Mouse (Mus musculus): ENCODE measurements around the gene Milr1. TPM values are rescaled to one million over a fixed set of nuclear protein-coding genes. Genes with fewer than 3 reads are reported as not detected.
"Not testable (repeated sequence)": the region's sequence is repeated elsewhere in the genome, so short reads cannot be mapped to it uniquely, and the experiment has no call there.

Milr1 gene
- total RNA-seq (2021): 0.52 and 0.71 TPM in 2 replicates
- long read RNA-seq, partial matches to known transcripts: 1 of 3 reads
- long read RNA-seq, other reads (novel, unspliced or antisense): 0 of 3 reads

DNA sequence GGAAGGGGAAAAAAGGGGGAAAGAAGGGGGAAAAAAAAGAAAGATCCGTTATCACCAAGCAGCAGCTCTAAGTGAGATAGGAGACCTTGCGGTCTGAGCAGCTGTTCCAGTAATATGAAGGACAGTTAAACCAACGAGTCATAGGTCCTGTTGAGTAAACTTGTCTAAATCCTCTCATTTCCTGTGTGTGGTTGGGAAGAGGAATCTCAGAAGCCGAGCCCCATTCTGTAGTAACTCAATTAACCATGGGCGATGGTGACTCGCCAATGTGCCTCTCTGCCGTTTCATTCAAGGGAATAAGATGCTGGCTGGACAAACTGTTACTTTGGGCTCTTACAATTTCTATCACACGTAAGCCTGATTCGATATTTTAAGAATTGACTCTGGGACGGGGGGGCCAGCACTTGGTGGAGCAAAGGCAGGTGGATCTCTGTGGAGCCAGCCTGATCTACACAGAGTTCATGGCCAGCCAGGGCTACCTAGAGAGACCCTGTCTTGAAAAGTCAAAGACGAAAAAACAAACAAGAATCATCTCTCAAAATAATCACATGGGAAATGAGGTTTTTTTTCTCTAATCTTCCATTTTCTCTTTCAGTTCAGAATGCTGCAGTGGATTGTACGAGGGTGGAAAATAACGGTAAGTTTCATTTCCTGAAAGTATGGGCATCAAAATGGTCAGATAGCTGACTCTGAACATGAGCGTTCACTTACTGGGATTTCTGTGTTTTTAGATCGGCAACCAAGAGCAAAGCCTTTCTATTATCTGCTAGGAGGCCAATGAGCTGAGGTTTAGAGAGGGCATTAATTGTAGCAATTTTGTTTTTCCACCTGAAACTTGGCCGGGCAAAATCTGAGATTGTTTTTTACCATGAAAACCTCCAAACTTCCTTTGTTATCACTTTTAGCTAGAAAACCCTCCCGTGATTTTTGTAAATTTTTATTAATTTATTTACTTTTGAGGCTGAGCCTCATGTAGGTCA is at the start of gene Milr1:
Milr1 (plus strand) TSS at position 188 of the 980 bp plus-strand sequence.
- DNase-seq: no peak

- no peak for DNase-seq
Measured at GRCm38 (mm10) chr11:106701589-106701988, 49.4 kb upstream of the Milr1 start.

DNA sequence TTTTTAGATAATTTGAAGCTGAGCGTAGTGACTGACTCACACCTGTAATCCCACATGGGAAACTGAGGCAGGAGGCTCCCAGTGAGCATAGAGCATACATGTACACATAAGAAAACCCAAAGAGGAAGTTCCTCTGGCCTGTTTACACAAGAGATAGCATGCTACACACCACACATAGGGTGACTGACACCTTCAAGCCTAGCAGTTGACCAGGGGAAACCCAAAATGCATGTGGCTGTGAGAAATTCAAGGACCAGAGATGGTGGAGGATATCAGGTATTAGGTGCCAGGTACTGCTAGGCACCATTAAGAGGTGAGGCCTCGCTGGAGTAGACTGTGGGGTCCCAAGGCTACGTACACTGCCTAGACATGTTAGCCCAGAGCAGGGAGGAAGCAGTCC is 48.4 kb upstream of the Milr1 start:
- no peak for DNase-seq

GRCm38 (mm10) chr11:106703931-106704330 is 47.1 kb upstream of the Milr1 start:
- no peak for DNase-seq

- DNase-seq: no peak
Measured at GRCm38 (mm10) chr11:106704399-106705111, 46.5 kb upstream of the Milr1 start.

DNA sequence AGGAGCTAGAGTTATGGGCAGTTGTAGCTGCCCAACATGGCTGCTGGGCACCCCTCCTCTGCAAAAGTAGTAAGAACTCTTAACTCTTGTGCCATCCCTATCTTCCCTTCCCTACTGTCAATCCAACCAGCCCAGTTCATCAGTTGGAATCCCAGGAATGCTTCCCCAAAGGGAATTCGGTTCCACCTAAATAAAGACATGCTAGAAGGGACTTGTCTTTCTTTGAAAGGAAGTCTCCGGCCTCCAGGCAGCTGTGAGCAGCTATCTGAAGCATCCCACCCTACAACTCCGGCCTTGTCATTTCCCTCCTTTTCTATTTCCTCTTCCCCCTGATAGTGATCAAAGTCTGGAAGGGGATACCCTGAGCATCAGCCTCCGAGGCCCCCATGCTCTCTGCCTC is 44.8 kb upstream of the Milr1 start:
- DNase-seq: no peak

GRCm38 (mm10) chr11:106707085-106707484 is 43.9 kb upstream of the Milr1 start:
- no peak for DNase-seq

DNA sequence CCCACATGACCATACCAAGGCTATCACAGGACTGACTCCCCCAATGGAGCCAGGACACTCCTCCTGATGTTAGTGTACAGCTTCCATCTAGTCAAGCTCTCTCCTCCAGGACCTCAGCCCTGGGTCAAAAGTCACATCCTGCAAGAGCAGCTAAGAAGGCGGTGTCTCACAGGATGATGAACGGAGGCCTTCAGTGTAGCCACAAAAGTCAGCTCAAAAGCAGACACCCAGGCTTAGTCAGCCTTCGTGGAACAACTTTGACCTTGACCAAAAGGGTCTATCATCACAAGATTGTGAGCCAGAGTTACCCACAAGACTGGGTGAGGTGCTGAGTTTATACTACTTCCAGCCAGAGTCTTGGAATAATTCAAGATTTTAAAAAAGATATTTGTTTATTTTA is 43.2 kb upstream of the Milr1 start:
- DNase-seq: no peak

GRCm38 (mm10) chr11:106709227-106709985 is 41.6 kb upstream of the Milr1 start:
- no peak for DNase-seq

DNA sequence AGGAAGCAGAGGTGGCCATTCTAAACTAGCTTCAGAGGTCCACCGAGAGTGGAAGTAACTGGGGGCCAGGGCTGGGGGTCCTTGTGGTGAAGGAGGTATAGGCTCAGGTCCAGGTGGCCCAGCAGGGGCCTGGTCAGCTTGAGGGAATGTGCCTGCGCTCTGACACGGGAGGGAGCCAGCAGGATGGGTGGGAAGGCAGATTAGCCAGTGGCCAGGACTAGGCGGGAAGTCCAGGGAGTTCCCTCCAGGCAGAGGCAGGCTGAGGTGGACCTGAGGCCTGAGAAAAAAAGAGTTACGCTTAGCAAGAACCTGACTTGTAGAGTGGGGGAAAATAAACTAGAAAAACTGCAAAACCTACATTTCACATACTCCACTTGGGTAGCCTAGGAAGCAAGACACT is 40.2 kb upstream of the Milr1 start:
- no peak for DNase-seq

DNA sequence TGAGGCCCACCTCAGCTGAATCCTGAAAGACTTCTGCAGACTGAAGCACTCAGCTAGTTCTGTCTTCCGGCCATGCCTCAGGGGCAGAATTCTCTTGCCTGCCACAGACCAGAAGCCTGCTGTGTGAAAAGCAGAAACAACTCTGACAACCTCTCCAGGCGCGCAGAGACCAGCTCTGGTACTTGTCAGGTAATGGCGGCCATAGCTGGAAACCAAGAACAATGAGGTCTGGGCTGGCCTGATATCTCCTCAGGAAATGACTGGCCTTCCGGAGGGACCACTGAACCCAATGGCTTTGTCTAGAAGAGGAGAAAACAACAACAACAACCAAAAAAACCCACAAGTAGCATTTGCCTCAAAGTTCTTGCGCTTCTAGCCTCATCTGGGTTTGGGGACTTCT is 36.0 kb upstream of the Milr1 start:
- no peak for DNase-seq

- DNase-seq: no peak
Measured at GRCm38 (mm10) chr11:106716568-106716967, 34.5 kb upstream of the Milr1 start.

DNA sequence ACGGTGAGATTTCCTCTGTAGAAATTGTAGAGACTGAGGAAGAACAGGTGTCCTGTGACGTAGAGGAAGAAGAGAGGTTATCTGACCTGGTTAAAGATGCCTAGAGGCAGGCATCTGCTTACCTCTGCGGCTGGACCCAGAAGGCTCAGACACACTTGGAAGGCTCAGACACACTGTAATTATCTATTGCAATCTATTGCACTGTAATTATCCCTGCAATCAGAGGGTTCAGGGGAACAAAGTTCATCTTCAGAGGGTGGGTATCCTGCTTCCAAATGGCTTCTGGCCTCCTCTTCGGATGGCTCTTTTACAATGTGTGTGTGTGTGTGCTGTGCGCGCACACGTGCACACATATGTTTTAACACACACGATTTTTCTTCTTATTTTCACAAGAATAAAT is 30.6 kb upstream of the Milr1 start:
- no peak for DNase-seq

DNA sequence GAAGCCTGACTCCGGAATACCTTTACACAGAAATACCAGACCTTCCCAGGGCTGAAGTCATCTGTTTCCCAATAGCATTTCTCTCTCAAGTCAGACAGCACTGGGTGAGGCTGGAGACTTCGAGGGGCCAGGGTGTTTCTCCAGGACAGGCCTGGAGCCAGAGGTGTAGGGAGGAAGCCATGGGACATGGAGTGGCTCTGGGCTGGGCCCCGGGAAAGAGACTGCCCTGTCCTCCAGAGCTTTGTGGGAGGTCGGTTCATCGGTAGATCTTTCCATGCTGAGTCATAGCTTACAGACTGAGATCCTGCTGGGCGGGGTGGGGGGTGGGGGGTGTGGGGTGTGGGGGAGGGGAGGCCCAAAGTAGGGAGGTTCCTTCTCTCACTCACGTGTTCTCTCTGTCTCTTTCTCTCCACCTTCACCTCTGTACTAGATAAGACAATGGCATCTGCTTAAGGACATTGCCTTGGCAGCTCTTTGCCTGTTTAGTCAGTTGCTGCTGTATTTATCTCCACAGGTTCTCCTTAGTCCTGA is 28.1 kb upstream of the Milr1 start:
- peak; percentile 34 for DNase-seq

GRCm38 (mm10) chr11:106723611-106724125 is 27.4 kb upstream of the Milr1 start:
- no peak for DNase-seq

DNA sequence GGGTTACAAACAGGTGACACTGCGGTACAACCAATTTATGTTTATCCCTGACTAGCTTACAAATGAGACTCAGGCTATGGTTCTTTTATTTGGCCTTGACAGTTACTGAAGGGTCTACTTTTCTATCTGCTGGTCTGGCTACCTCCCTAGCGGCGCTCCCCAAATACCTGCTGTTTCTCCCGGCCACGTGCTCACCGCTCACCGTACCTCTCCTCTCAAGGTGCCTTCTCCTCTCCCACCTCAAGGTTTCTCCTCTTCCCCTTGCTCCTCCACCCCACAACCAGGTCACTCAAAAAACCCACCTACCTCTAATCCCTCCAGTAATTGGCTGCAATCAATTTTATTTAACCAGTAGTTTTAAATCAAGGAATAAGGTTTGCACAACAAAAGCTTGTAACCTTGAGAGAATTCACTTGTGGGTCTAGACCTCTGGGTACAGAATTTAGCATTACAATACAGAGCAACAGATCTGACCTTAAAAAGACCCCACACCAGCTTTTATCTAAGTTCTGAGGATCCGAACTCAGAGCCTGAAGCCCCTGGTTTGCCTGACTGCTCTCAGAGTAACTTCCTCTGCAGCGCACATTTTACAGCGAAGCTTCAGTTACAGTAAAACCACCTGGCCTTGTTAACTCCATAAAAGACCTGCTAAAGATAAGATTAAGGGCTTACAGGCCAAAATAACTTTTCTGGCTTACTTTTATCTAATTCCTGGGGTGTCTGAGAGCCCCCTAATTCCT is 26.7 kb upstream of the Milr1 start:
- no peak for DNase-seq

GRCm38 (mm10) chr11:106724916-106725235 is 26.1 kb upstream of the Milr1 start:
- DNase-seq: not testable (repeated sequence)

GRCm38 (mm10) chr11:106727967-106728366 is 23.1 kb upstream of the Milr1 start:
- no peak for DNase-seq

- no peak for DNase-seq
Measured at GRCm38 (mm10) chr11:106728402-106729366, 22.3 kb upstream of the Milr1 start.

DNA sequence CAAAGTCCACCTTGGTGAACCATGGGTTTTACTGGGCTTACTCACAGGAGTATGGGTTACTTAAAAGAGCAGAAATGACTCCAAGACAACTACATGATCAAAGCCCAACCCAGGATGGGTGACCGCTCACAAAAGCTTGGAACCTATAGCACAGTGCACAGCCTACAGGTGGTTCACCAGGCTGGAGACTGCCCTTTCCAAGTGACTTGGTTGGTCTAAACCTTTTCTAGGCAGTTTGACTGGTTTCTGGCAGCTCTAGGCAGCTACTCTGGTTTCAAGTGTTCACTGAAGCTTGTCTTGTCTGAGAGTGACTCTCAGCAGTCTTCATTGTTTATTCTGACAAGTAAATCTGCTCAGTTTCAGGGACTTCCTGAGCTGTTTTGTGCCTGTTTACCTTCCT is 21.4 kb upstream of the Milr1 start:
- no peak for DNase-seq

Measured in adrenal gland, postnatal 25 days (tissue).